Mouse (Mus musculus) spleen, postnatal 36 days (tissue): ENCODE measurements at regions not wholly inside any gene's neighbourhood (a gene's known extent, or its start where the extent isn't known, plus 50 kb on each side); places are given as distances from the start of the nearest gene placed in this dataset.
A peak's percentile ranks its signal among the peaks of the same experiment; 100 is the strongest.

Source experiments
- DNase-seq, 2 experiments: peaks; one replicate each; pipeline ENCODE4 v3.0.0; 2022; ENCODE audit warnings: low spot score in 2 of 2, mixed read lengths in 1 of 2

DNA sequence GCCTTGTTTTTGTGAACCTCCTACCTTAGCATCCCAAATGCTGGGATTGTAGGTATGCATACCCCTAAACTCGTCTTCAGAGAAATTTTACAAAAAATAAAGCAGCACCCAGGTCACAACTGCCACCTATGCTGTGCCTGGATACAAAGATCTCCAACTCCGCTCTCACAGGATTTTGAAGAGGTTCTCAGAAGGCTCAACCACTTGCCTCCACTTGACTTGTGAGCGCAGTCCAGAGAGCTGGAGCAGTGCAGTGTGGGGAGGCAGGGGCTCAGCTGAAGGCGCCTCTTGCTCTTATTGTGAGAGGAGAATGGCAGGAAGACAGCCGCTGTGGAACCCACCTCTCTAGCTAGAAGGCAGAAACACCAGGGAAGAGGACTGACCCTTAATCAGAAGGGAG is 182.9 kb downstream of the Rap2a start:
- no peak for DNase-seq

- no peak for DNase-seq
Measured at GRCm38 (mm10) chr14:120669665-120670064, 191.4 kb downstream of the Rap2a start.

DNA sequence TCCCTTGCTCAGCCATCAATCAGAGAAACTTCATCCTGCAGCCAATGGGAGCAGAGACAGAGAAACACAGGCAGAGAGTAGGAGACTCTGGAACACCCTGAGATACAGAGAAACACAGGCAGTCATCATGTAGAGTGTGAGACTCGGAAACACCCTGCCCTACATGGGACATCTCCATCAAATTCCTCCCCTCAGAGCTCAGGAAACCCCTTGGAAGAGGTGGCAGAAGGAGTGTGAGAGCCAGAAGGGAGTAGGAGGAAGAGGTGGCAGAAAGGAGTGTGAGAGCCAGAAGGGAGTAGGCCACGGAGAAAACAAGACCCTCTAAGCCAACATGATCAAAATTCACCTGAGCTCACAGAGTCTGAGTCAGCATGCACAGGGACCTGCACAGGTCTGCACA is 197.5 kb downstream of the Rap2a start:
- DNase-seq, result no peak

GRCm38 (mm10) chr14:120678533-120678932 is 200.3 kb downstream of the Rap2a start:
- DNase-seq, result no peak

GRCm38 (mm10) chr14:120679072-120679471 is 200.8 kb downstream of the Rap2a start:
- DNase-seq, result no peak

DNA sequence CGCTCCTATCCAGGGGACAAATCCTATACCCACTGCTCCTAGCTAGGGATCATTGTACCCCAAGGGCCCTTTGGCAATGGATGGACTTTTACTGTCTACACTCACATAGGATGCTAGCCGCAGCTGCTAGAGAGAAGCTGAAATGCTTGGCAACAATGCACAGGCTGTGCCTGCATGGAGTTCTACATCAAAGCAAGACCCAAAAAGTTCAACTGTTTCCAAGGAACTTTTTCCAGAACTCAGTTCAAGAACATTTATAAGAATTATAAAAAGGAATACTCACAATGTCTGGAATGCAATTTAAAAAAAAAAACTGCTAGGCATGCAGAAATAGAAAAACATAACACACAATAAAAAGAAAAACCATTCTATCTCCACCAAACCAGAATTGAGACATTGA is 202.0 kb downstream of the Rap2a start:
- DNase-seq, result no peak

DNA sequence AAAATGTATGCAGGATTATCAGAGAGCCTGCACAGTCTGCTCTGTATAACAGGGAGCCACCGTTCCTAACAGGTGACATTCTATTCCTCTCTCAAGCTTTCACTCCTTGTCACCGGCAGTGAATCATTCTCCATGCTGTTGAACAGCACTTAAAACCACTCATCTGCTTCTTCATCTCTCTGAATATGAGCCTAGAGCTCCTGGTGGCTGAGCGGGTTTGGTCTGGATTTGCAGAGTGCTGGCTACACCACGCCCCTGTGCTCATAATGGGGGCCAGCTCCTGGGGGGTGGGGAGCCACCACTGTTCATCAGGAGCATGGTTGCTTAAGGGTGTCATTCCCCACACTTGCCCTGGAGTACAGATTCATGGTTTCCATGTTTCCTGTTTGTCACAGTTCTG is 207.0 kb downstream of the Rap2a start:
- no peak for DNase-seq

GRCm38 (mm10) chr14:120685877-120686276 is 207.6 kb downstream of the Rap2a start:
- peak; percentile 23 to 36 for DNase-seq

GRCm38 (mm10) chr14:120686751-120687150 is 208.5 kb downstream of the Rap2a start:
- no peak for DNase-seq

DNA sequence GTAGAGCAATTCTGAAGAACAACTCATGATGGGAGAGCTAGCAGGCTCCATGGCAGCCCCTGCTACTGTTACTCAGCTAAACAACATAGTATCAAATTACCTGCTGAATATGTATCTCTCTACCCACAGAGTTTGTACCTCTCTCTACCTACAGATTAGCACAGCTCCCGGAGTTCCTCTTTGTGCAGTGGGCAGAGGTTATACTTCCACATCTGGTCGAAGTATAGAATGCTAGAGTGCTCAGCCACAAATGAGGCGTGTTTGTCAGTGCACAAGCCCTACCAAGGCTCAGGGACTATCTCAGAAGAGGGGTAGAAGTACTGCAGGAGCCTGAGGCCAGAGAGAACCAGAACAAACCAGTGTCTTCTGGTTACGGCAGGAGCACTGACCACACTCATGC is 211.6 kb upstream of the Ipo5 start:
- DNase-seq, result peak; percentile 15 to 18

DNA sequence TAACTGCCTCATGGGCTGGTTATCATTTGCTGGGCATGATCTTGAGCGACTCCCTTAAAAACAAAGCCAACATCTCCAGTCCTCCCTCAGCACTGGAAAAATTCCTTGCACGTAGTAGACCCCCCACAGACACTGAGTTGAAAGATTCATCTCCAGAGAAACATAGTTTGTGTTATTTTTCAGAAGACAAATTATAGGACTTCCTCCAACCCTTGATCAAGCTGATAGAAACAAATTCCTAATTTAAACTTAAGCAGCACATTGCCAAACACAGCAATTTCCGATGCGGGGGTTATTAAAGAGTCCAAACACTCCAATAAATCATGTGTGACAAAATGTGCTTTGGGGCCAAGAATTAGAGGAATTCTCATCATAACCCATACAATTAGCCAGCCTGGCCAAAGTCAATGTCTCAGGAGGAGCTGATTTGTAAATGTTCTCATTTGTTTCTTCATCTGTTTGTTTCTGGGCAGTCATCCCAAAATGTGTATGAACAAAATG is 205.7 kb upstream of the Ipo5 start:
- DNase-seq, result no peak

DNA sequence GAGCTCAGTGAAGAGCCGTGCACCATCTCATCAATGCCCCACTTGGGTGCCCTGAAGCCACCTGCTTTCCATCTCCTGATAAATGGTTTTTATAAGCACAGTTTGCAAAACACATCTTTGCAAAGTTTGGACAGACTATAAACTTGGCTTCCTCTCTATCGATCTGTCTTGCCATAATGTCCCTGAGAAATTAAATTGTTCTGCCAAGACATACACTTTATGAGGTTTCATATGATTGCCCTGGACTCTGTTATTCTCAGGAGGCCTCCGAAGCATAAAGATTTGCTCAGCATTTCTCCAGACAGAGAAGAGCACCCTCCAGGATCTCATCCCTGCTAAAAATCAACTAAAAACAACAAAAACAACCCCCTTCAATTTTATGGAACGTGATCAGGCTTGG is 200.2 kb upstream of the Ipo5 start:
- no peak for DNase-seq

DNA sequence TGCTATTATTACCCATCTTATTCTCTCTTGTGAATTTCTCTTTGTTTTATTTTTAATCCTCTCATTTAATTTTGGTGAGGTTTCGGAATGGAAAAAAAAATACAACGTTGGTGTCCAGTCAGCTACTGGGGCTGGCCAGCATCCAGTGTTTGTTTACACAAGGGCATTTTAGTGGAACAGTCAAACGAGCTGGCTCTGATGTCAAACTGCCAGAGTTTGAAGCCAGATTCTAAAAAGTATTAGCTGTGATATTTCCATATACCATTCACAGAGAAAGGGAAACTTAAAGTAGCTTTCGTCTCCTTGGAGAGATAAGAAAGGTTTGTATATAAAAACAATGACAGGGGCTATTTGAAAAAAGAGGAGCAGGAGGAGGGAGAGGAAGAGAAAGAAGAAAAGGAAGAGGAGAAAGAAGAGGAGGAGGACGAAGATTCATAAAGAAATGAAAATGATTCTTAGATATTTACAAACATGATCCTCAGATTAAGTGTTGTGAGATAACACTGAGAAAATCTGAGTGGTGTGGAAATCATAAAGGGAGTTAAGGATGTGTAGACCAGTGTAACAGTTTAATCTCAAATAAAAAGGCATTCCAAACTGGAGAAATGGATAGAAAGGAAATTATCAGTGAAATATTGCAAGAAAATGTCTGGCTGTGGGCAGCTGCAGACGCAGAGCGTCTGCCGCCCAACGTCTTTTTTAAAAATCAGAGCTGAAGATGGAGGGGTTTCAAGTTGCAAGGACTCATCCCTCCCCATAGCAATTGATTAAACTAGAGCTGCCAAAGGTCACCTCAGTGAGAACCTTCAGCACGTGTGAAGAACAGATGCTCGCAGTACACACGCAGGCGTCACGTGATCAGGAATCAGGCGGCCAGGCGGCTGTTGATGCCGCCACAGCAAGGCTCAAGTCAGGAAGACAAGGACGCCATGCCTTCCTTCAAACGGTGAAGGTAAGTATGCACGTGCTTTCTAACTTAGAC is 190.3 kb upstream of the Ipo5 start:
- DNase-seq, result no peak

GRCm38 (mm10) chr14:120721593-120722461 is 189.2 kb upstream of the Ipo5 start:
- DNase-seq, result no peak

- no peak for DNase-seq
Measured at GRCm38 (mm10) chr14:120722546-120723112, 188.4 kb upstream of the Ipo5 start.

GRCm38 (mm10) chr14:120728107-120728506 is 182.9 kb upstream of the Ipo5 start:
- no peak for DNase-seq

GRCm38 (mm10) chr14:120730226-120730625 is 180.8 kb upstream of the Ipo5 start:
- DNase-seq, result no peak

- no peak for DNase-seq
Measured at GRCm38 (mm10) chr14:120731679-120732281, 179.2 kb upstream of the Ipo5 start.

DNA sequence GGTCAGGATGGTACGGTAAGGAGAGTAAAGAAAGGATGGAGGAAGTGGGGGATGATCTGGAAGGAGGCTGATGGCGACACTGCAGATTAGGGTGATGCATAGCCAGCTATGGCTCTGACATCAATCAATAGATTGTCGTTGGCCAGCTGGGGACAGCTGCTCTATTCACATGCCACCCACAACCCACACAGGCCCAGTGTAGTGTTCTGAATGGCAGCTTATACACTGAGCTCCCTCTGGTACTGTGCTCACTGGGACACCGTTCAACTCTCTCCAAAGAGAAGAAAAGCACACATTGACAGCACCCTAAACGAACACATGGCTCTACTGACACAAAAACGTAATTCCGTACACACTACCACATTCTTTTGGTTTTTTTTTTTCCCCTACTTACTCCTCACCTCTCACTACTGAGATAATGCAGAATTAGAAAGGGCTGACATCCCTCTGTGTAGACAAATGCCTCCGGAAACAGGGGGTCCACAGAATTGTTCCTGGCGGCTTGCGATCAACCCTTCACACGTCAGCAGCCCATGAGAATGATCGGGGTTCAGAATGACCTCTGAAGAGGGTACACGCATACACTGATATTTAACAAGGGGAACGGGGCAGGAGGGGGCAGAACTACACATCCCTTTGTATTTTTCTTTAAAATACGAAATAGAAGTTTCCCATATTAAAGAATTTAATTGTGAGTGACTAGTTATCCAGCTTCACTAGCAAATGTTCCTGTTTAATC is 178.5 kb upstream of the Ipo5 start:
- DNase-seq, result no peak

- DNase-seq, result no peak
Measured at GRCm38 (mm10) chr14:120741492-120742054, 169.5 kb upstream of the Ipo5 start.

GRCm38 (mm10) chr14:120754011-120754410 is 157.0 kb upstream of the Ipo5 start:
- no peak for DNase-seq
